Mouse (Mus musculus) hindbrain, postnatal 0 days (tissue): ENCODE measurements around the gene Ptpn14. TPM values are rescaled to one million over a fixed set of nuclear protein-coding genes. Genes with fewer than 3 reads are reported as not detected.

Experiments used
- ATAC-seq: fragments of 200-750 bp; cut with Nextera tagmentation; 2 replicates; pipeline ENCODE4 v1.8.0; 2017; ENCODE audit warnings: mild to moderate bottlenecking, moderate TSS enrichment, moderate library complexity
- DNase-seq: peaks from one replicate; pipeline ENCODE4 v3.0.0-alpha.2; 2015; ENCODE audit warnings: low spot score
- H3K27ac ChIP-seq: fragments of 300-500 bp; sonication (generic); 2 replicates; pipeline ENCODE4 v1.5.1; 2014; ENCODE audit warnings: mild to moderate bottlenecking
- H3K27me3 ChIP-seq: fragments of 300-500 bp; sonication (generic); 2 replicates; pipeline ENCODE4 v1.6.1; 2014; ENCODE audit warnings: low read length, mixed read lengths; ENCODE audit not compliant: insufficient read depth
- H3K36me3 ChIP-seq: fragments of 300-500 bp; sonication (generic); 2 replicates; pipeline ENCODE4 v1.6.1; 2014; ENCODE audit warnings: low read length, mixed read lengths; ENCODE audit not compliant: insufficient read depth
- H3K4me1 ChIP-seq: fragments of 300-500 bp; sonication (generic); 2 replicates; pipeline ENCODE4 v1.6.1; 2014; ENCODE audit warnings: antibody characterized with exemption, low read length, mixed read lengths; ENCODE audit not compliant: insufficient read depth
- H3K4me2 ChIP-seq: fragments of 300-500 bp; sonication (generic); 2 replicates; pipeline ENCODE4 v1.6.1; 2014; ENCODE audit warnings: low read depth, mild to moderate bottlenecking, low read length, moderate library complexity, mixed read lengths
- H3K4me3 ChIP-seq: fragments of 300-500 bp; sonication (generic); 2 replicates; pipeline ENCODE4 v1.5.1; 2014; ENCODE audit warnings: low read length
- H3K9ac ChIP-seq: fragments of 300-500 bp; sonication (generic); replicated peaks from 2 replicates; pipeline ENCODE4 v1.6.1; 2014; ENCODE audit warnings: mild to moderate bottlenecking, low read length, moderate library complexity, mixed read lengths
- H3K9me3 ChIP-seq: fragments of 300-500 bp; sonication (generic); 2 replicates; pipeline ENCODE4 v1.6.1; 2016; ENCODE audit warnings: low read length, mixed read lengths
- CTCF ChIP-seq: IDR thresholded peaks from 2 replicates; pipeline ENCODE4 v1.5.1; 2016; ENCODE audit warnings: antibody characterized with exemption, control low read depth, low read depth
- WGBS: fragments of 180-500 bp; shearing (Covaris S2); extraction: QIAGEN DNeasy Blood & Tissue Kit; methylation state at CpG from one replicate; pipeline ENCODE4 v1.1.7; 2014; 5-methylcytosine and 5-hydroxymethylcytosine counted together
- polyA plus RNA-seq: library from polyadenylated mRNA; unstranded; fragments of >200 nt; fragmentation: Nextera tagmentation; extraction: Ambion mirVana; gene quantifications from 2 replicates; pipeline ENCODE4 v1.2.1, GENCODE M21; 2015
- total RNA-seq: library from RNA; depleted of rRNA; stranded (reverse); fragments of >200 nt; gene quantifications from 2 replicates; pipeline ENCODE4 v1.2.3, GENCODE M21; 2014

The Ptpn14 gene
- total and polyA plus RNA-seq, 2 experiments from 2014 or later: 1.4 to 8.2 TPM

DNA sequence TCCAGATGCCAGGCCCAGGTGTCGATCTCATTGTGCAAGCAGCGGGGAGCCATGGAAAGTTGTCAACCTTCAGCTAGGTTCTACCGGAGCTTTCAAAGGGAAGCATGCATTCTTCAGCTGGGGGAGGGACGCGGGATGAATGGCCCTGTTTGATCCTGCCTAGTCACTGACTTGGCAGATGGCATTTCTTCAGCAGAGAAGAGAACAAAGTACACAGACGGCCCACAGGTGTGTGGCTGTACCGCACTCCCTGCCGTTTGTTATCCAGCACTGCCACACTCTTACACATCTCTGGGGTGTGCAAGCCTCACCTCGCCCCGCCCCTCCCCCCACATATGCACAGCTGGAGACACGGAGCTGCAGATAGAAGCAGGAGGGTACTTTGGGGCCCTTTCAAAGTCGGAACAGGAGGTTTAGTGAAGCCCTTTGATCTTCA, 102.7 kb downstream of the Ptpn14 start:
- no peak overlapping the region for H3K4me2 ChIP-seq
- ATAC-seq: no peak
- H3K27ac ChIP-seq: no peak overlapping the region
- no peaks in the 10 kb centered on the region for H3K4me1 ChIP-seq
- H3K9ac ChIP-seq: no peak overlapping the region
- WGBS: 24% methylated on average over 12 of the region's 12 CpGs
- H3K36me3 ChIP-seq: no peaks in the 10 kb centered on the region
- TF ChIP-seq CTCF: no peak
- no peaks in the 10 kb centered on the region for H3K27me3 ChIP-seq
- DNase-seq: no peak
- H3K4me3 ChIP-seq: no peak overlapping the region
- H3K9me3 ChIP-seq: no peaks in the 10 kb centered on the region

DNA sequence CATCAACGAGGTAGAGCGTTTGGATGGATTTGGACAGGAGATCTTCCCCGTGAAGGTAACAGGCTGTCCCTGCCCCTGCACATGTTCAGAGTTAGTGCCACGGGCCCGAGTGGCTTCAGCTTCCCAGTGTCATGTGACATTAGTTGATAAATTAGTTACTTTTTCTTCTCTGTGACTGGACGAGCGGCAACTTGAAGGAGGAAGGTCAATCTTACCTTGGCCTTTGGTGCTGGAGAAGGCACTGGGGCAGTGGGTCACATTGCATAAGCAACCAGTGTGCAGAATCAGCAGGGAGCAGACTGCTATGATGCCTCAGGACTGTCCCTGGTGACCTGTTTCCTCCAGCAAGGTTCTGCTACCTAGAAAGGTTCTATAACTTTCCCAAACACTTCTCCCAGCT, 105.3 kb downstream of the Ptpn14 start:
- TF ChIP-seq CTCF: no peak
- Histone ChIP-seq H3K36me3 (no peaks in the 10 kb centered on the region), H3K4me3 (no peak overlapping the region), H3K27me3 (no peaks in the 10 kb centered on the region), H3K9me3 (no peaks in the 10 kb centered on the region), H3K4me2 (no peak overlapping the region), H3K27ac (no peak overlapping the region), H3K9ac (no peak overlapping the region), H3K4me1 (no peaks in the 10 kb centered on the region)
- WGBS: 87% methylated on average over 7 of the region's 7 CpGs
- DNase-seq: no peak
- no peak for ATAC-seq

DNA sequence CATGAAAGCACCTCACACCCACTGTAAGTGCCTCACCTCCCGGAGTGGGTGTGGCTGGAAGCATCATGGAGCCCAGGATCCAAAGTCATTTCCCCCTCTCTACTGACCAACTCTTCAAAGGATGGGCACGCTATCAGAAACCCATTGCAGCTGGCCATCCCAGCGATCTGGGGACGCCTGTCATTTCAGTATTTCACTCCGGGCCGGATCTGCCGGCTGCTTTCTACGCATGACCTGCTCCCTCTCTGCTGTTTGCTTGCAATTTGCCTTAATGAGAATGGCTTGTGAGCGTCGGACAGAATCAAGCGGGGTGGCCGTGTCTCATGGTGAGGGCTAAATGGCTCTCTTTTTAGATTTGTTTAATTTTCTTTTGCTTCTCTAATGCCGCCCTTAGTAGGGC, 106.1 kb downstream of the Ptpn14 start:
- TF ChIP-seq CTCF: no peak
- Histone ChIP-seq H3K27me3 (no peaks in the 10 kb centered on the region), H3K4me3 (no peak overlapping the region), H3K9ac (no peak overlapping the region), H3K36me3 (no peaks in the 10 kb centered on the region), H3K4me2 (no peak overlapping the region), H3K27ac (no peak overlapping the region), H3K4me1 (no peaks in the 10 kb centered on the region), H3K9me3 (no peaks in the 10 kb centered on the region)
- ATAC-seq: no peak
- 50% methylated on average over 13 of the region's 13 CpGs for WGBS
- DNase-seq: no peak

DNA sequence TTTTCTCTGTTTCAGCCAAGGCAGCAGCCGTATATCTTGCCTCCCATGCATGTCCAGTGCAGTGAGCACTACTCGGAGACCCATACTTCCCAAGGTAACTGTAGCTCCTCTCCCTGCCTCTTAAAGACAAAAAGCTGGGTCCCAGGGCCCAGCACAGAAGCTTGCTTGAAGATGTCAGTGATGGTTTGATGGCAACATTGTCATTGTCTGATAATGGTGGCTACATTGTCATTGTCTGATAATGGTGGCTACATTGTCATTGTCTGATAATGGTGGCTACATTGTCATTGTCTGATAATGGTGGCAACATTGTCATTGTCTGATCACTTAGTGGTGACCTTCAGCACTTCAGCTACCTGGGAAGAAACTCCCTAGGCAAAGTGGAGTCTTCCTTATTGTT, 118.3 kb downstream of the Ptpn14 start:
- ATAC-seq (no peak), DNase-seq (no peak)
- H3K27ac ChIP-seq: no peak overlapping the region
- no peak overlapping the region for H3K9ac ChIP-seq
- no peak overlapping the region for H3K4me3 ChIP-seq
- WGBS: 89% methylated on average over 2 of the region's 2 CpGs
- no peaks in the 10 kb centered on the region for H3K4me1 ChIP-seq
- no peak for TF ChIP-seq CTCF
- no peaks in the 10 kb centered on the region for H3K9me3 ChIP-seq
- no peaks in the 10 kb centered on the region for H3K36me3 ChIP-seq
- no peak overlapping the region for H3K4me2 ChIP-seq
- H3K27me3 ChIP-seq: no peaks in the 10 kb centered on the region

DNA sequence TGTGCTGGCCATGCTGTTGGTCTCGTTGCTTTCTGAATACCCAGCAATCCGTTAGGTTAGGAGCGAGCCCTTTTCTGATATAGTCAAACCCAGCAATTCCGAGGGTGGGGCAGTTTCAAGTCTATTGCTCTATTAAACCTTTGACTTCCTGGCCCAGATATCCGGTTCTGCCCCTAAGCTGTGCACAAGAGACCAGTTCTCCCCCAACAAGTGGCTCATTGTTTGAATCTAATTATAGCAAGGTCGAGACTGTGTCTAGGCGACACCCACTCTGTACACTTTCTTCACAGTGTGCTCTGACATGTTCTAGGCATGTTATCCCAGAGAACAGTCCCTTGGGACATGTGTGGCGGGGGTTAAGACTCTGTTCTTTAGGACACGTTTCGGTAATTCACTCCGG, 121.5 kb downstream of the Ptpn14 start:
- no peaks in the 10 kb centered on the region for H3K27me3 ChIP-seq
- no peak overlapping the region for H3K4me2 ChIP-seq
- H3K9ac ChIP-seq: no peak overlapping the region
- H3K9me3 ChIP-seq: no peaks in the 10 kb centered on the region
- no peak overlapping the region for H3K27ac ChIP-seq
- TF ChIP-seq CTCF: no peak
- no peak for ATAC-seq
- no peak overlapping the region for H3K4me3 ChIP-seq
- 81% methylated on average over 11 of the region's 11 CpGs for WGBS
- no peak for DNase-seq
- no peaks in the 10 kb centered on the region for H3K36me3 ChIP-seq
- H3K4me1 ChIP-seq: no peaks in the 10 kb centered on the region

DNA sequence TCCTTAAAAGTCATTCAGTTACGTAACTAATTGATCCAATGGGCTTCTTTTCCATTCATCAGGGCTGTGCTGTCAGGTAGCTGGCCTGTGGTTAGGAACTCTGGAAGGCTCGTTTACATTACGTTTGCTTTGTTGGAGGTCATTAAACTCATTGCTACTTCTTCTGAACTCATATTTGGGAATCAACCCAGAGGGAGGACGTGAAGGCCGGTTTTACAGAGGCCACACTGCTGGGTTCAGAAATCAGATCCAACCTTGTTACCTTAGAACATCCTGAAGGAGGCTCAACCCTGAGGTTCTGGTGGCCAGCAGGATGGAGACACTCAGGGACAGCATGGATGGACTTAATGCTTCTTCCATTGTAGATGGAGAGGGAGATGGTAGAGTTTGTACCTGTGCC, 124.0 kb downstream of the Ptpn14 start:
- DNase-seq (no peak), ATAC-seq (no peak)
- 88% methylated on average over 5 of the region's 5 CpGs for WGBS
- no peak overlapping the region for H3K27ac ChIP-seq
- H3K4me1 ChIP-seq: no peaks in the 10 kb centered on the region
- H3K4me2 ChIP-seq: no peak overlapping the region
- no peaks in the 10 kb centered on the region for H3K9me3 ChIP-seq
- H3K27me3 ChIP-seq: no peaks in the 10 kb centered on the region
- H3K36me3 ChIP-seq: no peaks in the 10 kb centered on the region
- no peak overlapping the region for H3K4me3 ChIP-seq
- TF ChIP-seq CTCF: no peak
- no peak overlapping the region for H3K9ac ChIP-seq

DNA sequence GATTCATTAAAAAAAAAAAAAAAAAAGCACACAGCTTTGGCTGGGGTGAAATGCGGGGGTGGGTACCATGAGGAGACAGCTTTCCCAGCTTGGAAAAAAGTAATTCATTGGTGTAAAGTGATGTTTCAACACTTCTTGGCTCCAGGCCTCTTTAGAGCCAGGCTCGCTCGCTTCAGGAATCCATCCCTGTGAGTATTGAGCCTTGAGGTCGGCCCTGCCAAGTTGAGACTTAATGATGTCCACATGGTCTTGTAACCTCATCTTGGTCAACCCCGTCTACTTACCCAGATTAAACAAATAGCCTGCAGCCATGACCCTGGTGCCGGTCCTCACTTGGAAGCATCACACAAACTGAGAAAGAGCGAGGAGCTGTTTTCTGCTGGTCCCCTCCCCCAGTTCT, 124.4 kb downstream of the Ptpn14 start:
- Histone ChIP-seq H3K27me3 (no peaks in the 10 kb centered on the region), H3K9ac (no peak overlapping the region), H3K4me1 (no peaks in the 10 kb centered on the region), H3K4me3 (no peak overlapping the region), H3K4me2 (no peak overlapping the region), H3K27ac (no peak overlapping the region), H3K36me3 (no peaks in the 10 kb centered on the region), H3K9me3 (no peaks in the 10 kb centered on the region)
- ATAC-seq (no peak), DNase-seq (no peak)
- 92% methylated on average over 7 of the region's 7 CpGs for WGBS
- TF ChIP-seq CTCF: no peak
